Mouse (Mus musculus): ENCODE measurements around the gene Lrrk2. TPM values are rescaled to one million over a fixed set of nuclear protein-coding genes. Genes with fewer than 3 reads are reported as not detected.
"Not testable (repeated sequence)": the region's sequence is repeated elsewhere in the genome, so short reads cannot be mapped to it uniquely, and the experiment has no call there.

Gene Lrrk2
- polyA plus RNA-seq, 1 experiment from 2014 or later, result 9.2 TPM

- no peaks in the 10 kb centered on the region for H3K27me3 ChIP-seq (ENCODE audit: control insufficient read depth, insufficient read depth, low read depth, low read length)
- no peak overlapping the region for H3K27ac ChIP-seq (ENCODE audit: low read length)
- peaks cover 6% of the 10 kb centered on the region; the same call in 1 of the 2 replicates for H3K36me3 ChIP-seq (ENCODE audit: control insufficient read depth, insufficient read depth, low read length)
- H3K4me1 ChIP-seq (replicated peaks; ENCODE audit: control insufficient read depth, insufficient read depth, low read length), result no peaks in the 10 kb centered on the region
- 0 out of 2 replicates have a peak overlapping the region, but pooled peaks have one; percentile 7 for H3K4me2 ChIP-seq (ENCODE audit: low read depth, low read length)
- 18% methylated on average over 3 of the region's 3 CpGs for WGBS
- no peak overlapping the region for H3K9ac ChIP-seq (ENCODE audit: low read length)
- H3K4me3 ChIP-seq (ENCODE audit: low read length), result no peak overlapping the region
- no peaks in the 10 kb centered on the region for H3K9me3 ChIP-seq (ENCODE audit: control insufficient read depth, low read length)
- no peak for ATAC-seq (ENCODE audit: low read depth)
Measured at GRCm38 (mm10) chr15:91754546-91754945, 81.6 kb downstream of the Lrrk2 start.

DNA sequence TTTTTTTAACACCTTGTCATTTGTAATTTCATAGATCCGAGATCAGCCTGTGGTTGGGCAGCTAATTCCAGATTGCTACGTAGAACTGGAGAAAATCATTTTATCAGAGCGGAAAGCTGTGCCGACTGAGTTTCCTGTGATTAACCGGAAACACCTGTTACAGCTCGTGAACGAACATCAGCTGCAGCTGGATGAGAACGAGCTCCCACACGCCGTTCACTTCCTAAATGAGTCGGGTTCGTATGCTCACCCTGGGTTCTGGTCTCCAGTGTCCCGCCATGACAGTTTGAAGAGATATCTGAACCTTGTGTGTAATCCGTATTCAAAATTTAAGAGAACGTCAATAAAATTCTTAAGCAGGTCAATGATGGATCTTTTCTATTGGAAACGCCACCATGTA is 82.8 kb downstream of the Lrrk2 start:
- Histone ChIP-seq H3K4me2 (ENCODE audit: low read depth, low read length) (no peak overlapping the region), H3K9me3 (ENCODE audit: control insufficient read depth, low read length) (no peaks in the 10 kb centered on the region), H3K36me3 (ENCODE audit: control insufficient read depth, insufficient read depth, low read length) (peaks cover 6% of the 10 kb centered on the region; the same call in 1 of the 2 replicates), H3K27ac (ENCODE audit: low read length) (no peak overlapping the region), H3K9ac (ENCODE audit: low read length) (no peak overlapping the region), H3K4me3 (ENCODE audit: low read length) (no peak overlapping the region), H3K27me3 (ENCODE audit: control insufficient read depth, insufficient read depth, low read depth, low read length) (no peaks in the 10 kb centered on the region), H3K4me1 (replicated peaks; ENCODE audit: control insufficient read depth, insufficient read depth, low read length) (no peaks in the 10 kb centered on the region)
- ATAC-seq (ENCODE audit: low read depth), result no peak
- WGBS, result 83% methylated on average over 16 of the region's 16 CpGs

DNA sequence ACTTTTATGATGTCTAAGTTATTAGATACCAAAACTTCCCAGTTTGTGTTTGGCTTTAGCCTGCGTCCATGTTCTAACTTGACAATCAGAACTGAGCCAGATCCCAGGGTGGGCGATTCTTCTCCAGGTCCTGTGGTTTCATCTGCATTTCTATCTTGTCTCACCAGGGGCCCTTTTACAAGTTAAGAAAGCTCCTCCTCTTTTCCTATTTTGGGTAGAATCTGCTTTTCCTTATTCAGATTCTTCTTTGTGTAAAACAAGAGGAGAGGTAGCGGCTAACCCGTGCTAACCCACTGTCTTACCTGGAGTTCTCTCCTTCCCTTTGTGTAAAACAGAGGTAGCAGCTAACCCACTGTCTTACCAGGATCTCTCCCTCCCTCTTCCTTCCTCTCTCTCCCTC is 99.1 kb downstream of the Lrrk2 start:
- no peaks in the 10 kb centered on the region for H3K9me3 ChIP-seq (ENCODE audit: control insufficient read depth, low read length)
- 56% methylated on average over 4 of the region's 4 CpGs for WGBS
- H3K27ac ChIP-seq (ENCODE audit: low read length), result no peak overlapping the region
- H3K27me3 ChIP-seq (ENCODE audit: control insufficient read depth, insufficient read depth, low read depth, low read length), result no peaks in the 10 kb centered on the region
- H3K4me3 ChIP-seq (ENCODE audit: low read length), result no peak overlapping the region
- ATAC-seq (ENCODE audit: low read depth), result no peak
- no peak overlapping the region for H3K4me2 ChIP-seq (ENCODE audit: low read depth, low read length)
- H3K4me1 ChIP-seq (replicated peaks; ENCODE audit: control insufficient read depth, insufficient read depth, low read length), result no peaks in the 10 kb centered on the region
- H3K9ac ChIP-seq (ENCODE audit: low read length), result no peak overlapping the region
- no peaks in the 10 kb centered on the region; the same call in 1 of the 2 replicates for H3K36me3 ChIP-seq (ENCODE audit: control insufficient read depth, insufficient read depth, low read length)

GRCm38 (mm10) chr15:91779166-91779565 is 106.2 kb downstream of the Lrrk2 start:
- Histone ChIP-seq H3K27me3 (ENCODE audit: control insufficient read depth, insufficient read depth, low read depth, low read length) (no peaks in the 10 kb centered on the region), H3K36me3 (ENCODE audit: control insufficient read depth, insufficient read depth, low read length) (no peaks in the 10 kb centered on the region; the same call in 1 of the 2 replicates), H3K4me2 (ENCODE audit: low read depth, low read length) (no peak overlapping the region), H3K9ac (ENCODE audit: low read length) (no peak overlapping the region), H3K4me3 (ENCODE audit: low read length) (no peak overlapping the region), H3K27ac (ENCODE audit: low read length) (no peak overlapping the region), H3K4me1 (replicated peaks; ENCODE audit: control insufficient read depth, insufficient read depth, low read length) (no peaks in the 10 kb centered on the region), H3K9me3 (ENCODE audit: control insufficient read depth, low read length) (no peaks in the 10 kb centered on the region)
- no peak for ATAC-seq (ENCODE audit: low read depth)
- WGBS, result 87% methylated on average over 9 of the region's 9 CpGs

GRCm38 (mm10) chr15:91781172-91781571 is 108.2 kb downstream of the Lrrk2 start:
- H3K9me3 ChIP-seq (ENCODE audit: control insufficient read depth, low read length), result no peaks in the 10 kb centered on the region
- H3K4me3 ChIP-seq (ENCODE audit: low read length), result no peak overlapping the region
- no peak overlapping the region for H3K9ac ChIP-seq (ENCODE audit: low read length)
- no peaks in the 10 kb centered on the region for H3K27me3 ChIP-seq (ENCODE audit: control insufficient read depth, insufficient read depth, low read depth, low read length)
- no peak overlapping the region for H3K4me2 ChIP-seq (ENCODE audit: low read depth, low read length)
- H3K4me1 ChIP-seq (replicated peaks; ENCODE audit: control insufficient read depth, insufficient read depth, low read length), result no peaks in the 10 kb centered on the region
- WGBS, result 30% methylated on average over 6 of the region's 6 CpGs
- no peaks in the 10 kb centered on the region; the same call in 1 of the 2 replicates for H3K36me3 ChIP-seq (ENCODE audit: control insufficient read depth, insufficient read depth, low read length)
- ATAC-seq (ENCODE audit: low read depth), result no peak
- no peak overlapping the region for H3K27ac ChIP-seq (ENCODE audit: low read length)

- no peak overlapping the region for H3K27ac ChIP-seq (ENCODE audit: low read length)
- whole genome bisulfite sequencing, result 90% methylated on average over 11 of the region's 11 CpGs
- ATAC-seq (ENCODE audit: low read depth), result no peak
- no peaks in the 10 kb centered on the region for H3K27me3 ChIP-seq (ENCODE audit: control insufficient read depth, insufficient read depth, low read depth, low read length)
- no peaks in the 10 kb centered on the region for H3K9me3 ChIP-seq (ENCODE audit: control insufficient read depth, low read length)
- H3K36me3 ChIP-seq (ENCODE audit: control insufficient read depth, insufficient read depth, low read length), result no peaks in the 10 kb centered on the region
- no peak overlapping the region for H3K4me3 ChIP-seq (ENCODE audit: low read length)
- no peaks in the 10 kb centered on the region for H3K4me1 ChIP-seq (replicated peaks; ENCODE audit: control insufficient read depth, insufficient read depth, low read length)
- no peak overlapping the region for H3K9ac ChIP-seq (ENCODE audit: low read length)
- H3K4me2 ChIP-seq (ENCODE audit: low read depth, low read length), result no peak overlapping the region
Measured at GRCm38 (mm10) chr15:91788338-91788737, 115.4 kb downstream of the Lrrk2 start.

DNA sequence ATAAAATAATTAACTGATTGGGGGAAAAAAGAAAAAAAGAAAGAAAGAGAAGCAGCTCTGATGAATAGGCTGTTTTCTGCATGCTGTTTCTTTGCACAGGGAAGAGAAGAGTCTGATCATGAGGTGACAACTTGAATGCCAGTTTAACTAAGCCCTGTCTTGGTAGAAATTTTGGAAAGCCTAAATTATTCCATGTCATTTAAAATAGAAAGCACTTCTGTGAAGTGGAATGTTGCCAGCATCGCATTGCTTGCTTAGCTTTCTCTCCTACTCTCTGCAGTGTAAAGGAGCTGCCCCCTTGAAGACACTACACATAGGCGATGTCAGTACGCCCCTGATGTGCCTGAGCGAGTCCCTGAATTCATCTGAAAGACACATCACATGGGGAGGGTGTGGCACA is 133.5 kb downstream of the Lrrk2 start:
- WGBS, result 80% methylated on average over 4 of the region's 4 CpGs
- no peak overlapping the region for H3K9ac ChIP-seq (ENCODE audit: low read length)
- no peak overlapping the region for H3K27ac ChIP-seq (ENCODE audit: low read length)
- no peaks in the 10 kb centered on the region for H3K9me3 ChIP-seq (ENCODE audit: control insufficient read depth, low read length)
- H3K4me2 ChIP-seq (ENCODE audit: low read depth, low read length), result no peak overlapping the region
- ATAC-seq (ENCODE audit: low read depth), result no peak
- no peak overlapping the region for H3K4me3 ChIP-seq (ENCODE audit: low read length)
- H3K4me1 ChIP-seq (replicated peaks; ENCODE audit: control insufficient read depth, insufficient read depth, low read length), result no peaks in the 10 kb centered on the region
- H3K27me3 ChIP-seq (ENCODE audit: control insufficient read depth, insufficient read depth, low read depth, low read length), result no peaks in the 10 kb centered on the region
- H3K36me3 ChIP-seq (ENCODE audit: control insufficient read depth, insufficient read depth, low read length), result peaks cover 5% of the 10 kb centered on the region; the same call in 1 of the 2 replicates

DNA sequence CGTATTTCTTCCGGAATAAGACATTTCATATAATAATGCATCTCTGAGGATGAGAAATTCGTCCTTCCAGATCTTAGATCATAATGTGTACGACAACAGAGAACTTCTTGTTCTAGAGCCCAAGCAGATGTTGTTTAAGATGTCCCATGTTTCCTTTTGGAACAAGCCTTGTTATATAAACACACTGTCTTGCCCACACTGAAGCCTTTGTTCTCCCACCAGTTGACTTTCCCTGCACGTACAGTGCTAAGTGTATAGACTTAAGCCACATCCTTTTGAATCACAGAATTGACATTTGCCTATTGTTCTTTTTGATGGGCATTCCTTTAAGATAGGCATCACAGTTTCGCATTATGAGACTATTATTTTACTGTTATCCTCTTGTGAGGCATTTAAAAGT is 162.3 kb downstream of the Lrrk2 start:
- no peak overlapping the region for H3K4me2 ChIP-seq (ENCODE audit: low read depth, low read length)
- no peak overlapping the region for H3K4me3 ChIP-seq (ENCODE audit: low read length)
- no peaks in the 10 kb centered on the region for H3K4me1 ChIP-seq (replicated peaks; ENCODE audit: control insufficient read depth, insufficient read depth, low read length)
- H3K27me3 ChIP-seq (ENCODE audit: control insufficient read depth, insufficient read depth, low read depth, low read length), result no peaks in the 10 kb centered on the region
- H3K9ac ChIP-seq (ENCODE audit: low read length), result no peak overlapping the region
- H3K9me3 ChIP-seq (ENCODE audit: control insufficient read depth, low read length), result no peaks in the 10 kb centered on the region
- ATAC-seq (ENCODE audit: low read depth), result no peak; the same call in 1 of the 2 replicates
- no peaks in the 10 kb centered on the region for H3K36me3 ChIP-seq (ENCODE audit: control insufficient read depth, insufficient read depth, low read length)
- H3K27ac ChIP-seq (ENCODE audit: low read length), result no peak overlapping the region
- WGBS, result 65% methylated on average over 6 of the region's 6 CpGs

DNA sequence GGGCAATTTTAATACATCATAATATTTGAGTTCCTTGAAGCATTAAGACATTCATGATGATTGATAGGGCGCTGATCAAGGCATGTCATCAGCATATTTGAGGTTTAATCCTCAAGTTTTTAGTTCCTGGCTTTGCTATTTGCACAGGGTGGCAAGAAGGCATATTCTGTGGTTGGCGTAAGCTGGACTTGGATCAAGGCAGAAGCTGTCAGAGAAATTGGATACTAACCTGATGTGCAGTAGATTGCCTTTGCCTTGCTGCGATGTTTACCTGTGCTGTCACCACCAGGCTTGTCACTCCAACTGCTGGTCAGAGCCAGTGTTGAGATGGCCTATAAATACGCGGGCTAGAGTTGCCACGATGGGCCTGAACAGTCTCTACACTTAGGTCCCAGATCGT is 165.0 kb downstream of the Lrrk2 start, which contains the start of gene Smgc:
TSS of gene Smgc (plus strand) at position 301 of the 400 bp plus-strand sequence.
- WGBS, result 80% methylated on average over 7 of the region's 7 CpGs
- Histone ChIP-seq H3K4me2 (ENCODE audit: low read depth, low read length) (no peak within 1 kb of the TSS), H3K4me1 (replicated peaks; ENCODE audit: control insufficient read depth, insufficient read depth, low read length) (no peaks in the 10 kb centered on the region), H3K36me3 (ENCODE audit: control insufficient read depth, insufficient read depth, low read length) (no peaks in the 10 kb centered on the region), H3K27ac (ENCODE audit: low read length) (no peak within 1 kb of the TSS), H3K9me3 (ENCODE audit: control insufficient read depth, low read length) (no peaks in the 10 kb centered on the region), H3K27me3 (ENCODE audit: control insufficient read depth, insufficient read depth, low read depth, low read length) (no peaks in the 10 kb centered on the region), H3K4me3 (ENCODE audit: low read length) (no peak within 1 kb of the TSS), H3K9ac (ENCODE audit: low read length) (no peak within 1 kb of the TSS)
- no peak for ATAC-seq (ENCODE audit: low read depth)

GRCm38 (mm10) chr15:91864130-91864529 is 191.2 kb downstream of the Lrrk2 start:
- H3K27me3 ChIP-seq (ENCODE audit: control insufficient read depth, insufficient read depth, low read depth, low read length); H3K4me1 ChIP-seq (replicated peaks; ENCODE audit: control insufficient read depth, insufficient read depth, low read length); H3K9me3 ChIP-seq (ENCODE audit: control insufficient read depth, low read length); H3K4me2 ChIP-seq (ENCODE audit: low read depth, low read length); H3K9ac ChIP-seq (ENCODE audit: low read length); ATAC-seq (ENCODE audit: low read depth); H3K36me3 ChIP-seq (ENCODE audit: control insufficient read depth, insufficient read depth, low read length); H3K4me3 ChIP-seq (ENCODE audit: low read length); H3K27ac ChIP-seq (ENCODE audit: low read length): not testable (repeated sequence)
- WGBS, result 38% methylated on average over 5 of the region's 5 CpGs

Measured in lung, embryonic 16.5 days (tissue).